Mouse (Mus musculus) heart, adult 2 months (tissue): Measurements from ENCODE around the gene Abcc1.

Experiments
- CTCF ChIP-seq: fragments of 200-600 bp; IDR thresholded peaks from 2 replicates; pipeline ENCODE4 v1.8.1; 2022; ENCODE audit warnings: antibody characterized with exemption, mild to moderate bottlenecking, moderate library complexity
- POLR2A ChIP-seq: fragments of 200-500 bp; IDR thresholded peaks from 2 replicates; pipeline ENCODE4 v1.6.1; 2011; ENCODE audit warnings: mild to moderate bottlenecking, low read depth, low read length, control low read depth; ENCODE audit not compliant: insufficient read depth

DNA sequence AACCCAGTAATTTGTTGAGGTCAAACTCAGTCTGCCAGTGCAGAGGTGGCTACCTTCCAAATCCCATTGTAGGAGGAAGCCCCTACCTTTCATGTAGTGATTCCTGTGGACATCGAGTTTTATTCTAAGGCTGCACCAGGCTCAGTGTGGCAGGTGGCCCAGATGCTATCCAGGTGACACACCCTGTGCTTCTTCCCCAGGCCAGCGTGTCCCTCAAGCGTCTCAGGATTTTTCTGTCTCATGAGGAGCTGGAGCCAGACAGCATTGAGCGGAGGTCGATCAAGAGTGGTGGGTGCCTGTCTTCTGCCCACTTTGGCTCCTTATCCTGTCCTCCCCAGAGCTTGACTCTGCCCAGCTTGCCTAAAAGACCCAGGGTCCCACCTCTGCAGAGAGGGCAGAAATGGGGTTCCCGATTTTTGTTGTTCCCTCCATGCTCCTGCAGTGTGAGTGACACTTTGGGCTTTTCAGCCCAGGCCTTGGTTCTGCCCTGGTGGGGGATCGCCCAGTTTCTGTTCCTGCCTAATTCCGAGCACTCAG is 76.2 kb downstream of the Abcc1 start:
- TF ChIP-seq POLR2A (no peak), CTCF (no peak)
